Mouse (Mus musculus) MEL (cell line): Measurements from ENCODE around the gene Cope. TPM values are rescaled to one million over a fixed set of nuclear protein-coding genes. Genes with fewer than 3 reads are reported as not detected.

ENCODE experiments used
- DNase-seq: peaks from one replicate; pipeline ENCODE4 v3.0.0; 2011; ENCODE audit warnings: low read depth, low spot score
- H3K27ac ChIP-seq: 2 replicates; pipeline ENCODE4 v1.5.1; 2012; ENCODE audit warnings: low read depth, mild to moderate bottlenecking, control low read depth, low read length, moderate library complexity; ENCODE audit not compliant: control insufficient read depth
- H3K27me3 ChIP-seq, 2 experiments: fragments of 150-350 bp in 1 of 2; sonication (generic) in 1 of 2; 2 replicates each; pipeline ENCODE4 v1.6.1; 2012; ENCODE audit warnings: low read length in 2 of 2, mild to moderate bottlenecking in 2 of 2, improper control_type of control experiment in 1 of 2, moderate library complexity in 1 of 2; ENCODE audit not compliant: insufficient read depth in 2 of 2, control insufficient read depth in 1 of 2
- H3K36me3 ChIP-seq, 2 experiments: 2 replicates each; pipeline ENCODE4 v1.6.1; 2012 to 2014; ENCODE audit warnings: low read length in 2 of 2, improper control_type of control experiment in 1 of 2, inconsistent platforms in 1 of 2, mild to moderate bottlenecking in 1 of 2; ENCODE audit not compliant: insufficient read depth in 2 of 2, control insufficient read depth in 1 of 2
- H3K4me1 ChIP-seq, 2 experiments: fragments of 150-350 bp in 1 of 2; sonication (generic) in 1 of 2; 2 replicates each; pipeline ENCODE4 v1.6.1; 2012; ENCODE audit warnings: low read length in 2 of 2, improper control_type of control experiment in 1 of 2, mild to moderate bottlenecking in 1 of 2; ENCODE audit not compliant: insufficient read depth in 2 of 2, control insufficient read depth in 1 of 2
- H3K4me3 ChIP-seq, 2 experiments: fragments of 150-350 bp in 1 of 2; sonication (generic) in 1 of 2; 2 replicates each; pipeline ENCODE4 v1.5.1; 2012; ENCODE audit warnings: low read depth in 2 of 2, low read length in 2 of 2, mild to moderate bottlenecking in 2 of 2, moderate library complexity in 2 of 2, control low read depth in 1 of 2, improper control_type of control experiment in 1 of 2; ENCODE audit not compliant: control insufficient read depth in 1 of 2, insufficient read depth in 1 of 2
- H3K79me2 ChIP-seq: 2 replicates; pipeline ENCODE4 v1.6.1; 2012; ENCODE audit warnings: mild to moderate bottlenecking, low read length, moderate library complexity; ENCODE audit not compliant: control insufficient read depth, poor library complexity, insufficient read depth
- H3K9ac ChIP-seq: 2 replicates; pipeline ENCODE4 v1.6.1; 2012; ENCODE audit warnings: low read depth, mild to moderate bottlenecking, control low read depth, low read length, moderate library complexity; ENCODE audit not compliant: control insufficient read depth, poor library complexity, severe bottlenecking
- H3K9me3 ChIP-seq: fragments of 150-350 bp; sonication (generic); replicated peaks from 2 replicates; pipeline ENCODE4 v1.6.1; 2012; ENCODE audit warnings: mild to moderate bottlenecking, low read length, improper control_type of control experiment, moderate library complexity; ENCODE audit not compliant: insufficient read depth
- CHD1 ChIP-seq: IDR thresholded peaks from 2 replicates; pipeline ENCODE4 v1.6.1; 2012; ENCODE audit warnings: low read depth, mild to moderate bottlenecking, inconsistent platforms, low read length, improper control_type of control experiment
- CTCF ChIP-seq, 3 experiments: IDR thresholded peaks in 2 of 3; conservative IDR thresholded peaks in 1 of 3; 2 replicates each; pipeline ENCODE4 v1.5.1; 2011 to 2012; ENCODE audit warnings: low read length in 3 of 3, low read depth in 2 of 3, mild to moderate bottlenecking in 2 of 3, improper control_type of control experiment in 1 of 3, inconsistent platforms in 1 of 3, mixed read lengths in 1 of 3, moderate library complexity in 1 of 3; ENCODE audit not compliant: control insufficient read depth in 1 of 3, insufficient read depth in 1 of 3, poor library complexity in 1 of 3, severe bottlenecking in 1 of 3
- E2F4 ChIP-seq: IDR thresholded peaks from 2 replicates; pipeline ENCODE4 v1.6.1; 2011; ENCODE audit warnings: low read depth, low read length, improper control_type of control experiment, borderline replicate concordance
- EP300 ChIP-seq, 2 experiments: IDR thresholded peaks; 2 replicates each; pipeline ENCODE4 v1.6.1; 2011; ENCODE audit warnings: improper control_type of control experiment in 2 of 2, low read length in 2 of 2, low read depth in 1 of 2, mild to moderate bottlenecking in 1 of 2
- HCFC1 ChIP-seq: IDR thresholded peaks from 2 replicates; pipeline ENCODE4 v1.6.1; 2012; ENCODE audit warnings: low read depth, mild to moderate bottlenecking, inconsistent platforms, low read length, improper control_type of control experiment, moderate library complexity
- MAX ChIP-seq: IDR thresholded peaks from 2 replicates; pipeline ENCODE4 v1.6.1; 2011; ENCODE audit warnings: low read length, improper control_type of control experiment
- MYC ChIP-seq: IDR thresholded peaks from 2 replicates; pipeline ENCODE4 v1.6.1; 2011; ENCODE audit warnings: low read depth, mild to moderate bottlenecking, low read length, improper control_type of control experiment, moderate library complexity
- NRF1 ChIP-seq: IDR thresholded peaks from 2 replicates; pipeline ENCODE4 v1.6.1; 2014; ENCODE audit warnings: low read depth, mild to moderate bottlenecking, inconsistent platforms, low read length, improper control_type of control experiment, moderate library complexity; ENCODE audit not compliant: poor library complexity, insufficient read depth, severe bottlenecking
- POLR2AphosphoS5 ChIP-seq: IDR thresholded peaks from 2 replicates; pipeline ENCODE4 v1.6.1; 2012; ENCODE audit warnings: low read depth, borderline replicate concordance, mild to moderate bottlenecking, inconsistent platforms, low read length, moderate library complexity, mixed read lengths
- RAD21 ChIP-seq: IDR thresholded peaks from 2 replicates; pipeline ENCODE4 v1.6.1; 2011; ENCODE audit warnings: mild to moderate bottlenecking, low read depth, low read length, improper control_type of control experiment
- SIN3A ChIP-seq: IDR thresholded peaks from 2 replicates; pipeline ENCODE4 v1.6.1; 2012; ENCODE audit warnings: low read length, improper control_type of control experiment, inconsistent platforms
- SMC3 ChIP-seq: IDR thresholded peaks from 2 replicates; pipeline ENCODE4 v1.6.1; 2011; ENCODE audit warnings: low read depth, low read length, improper control_type of control experiment
- TCF12 ChIP-seq: IDR thresholded peaks from 2 replicates; pipeline ENCODE4 v1.6.1; 2014; ENCODE audit warnings: low read depth, mild to moderate bottlenecking, inconsistent platforms, low read length, improper control_type of control experiment, moderate library complexity
- ZC3H11A ChIP-seq: IDR thresholded peaks from 2 replicates; pipeline ENCODE4 v1.6.1; 2012; ENCODE audit warnings: low read depth, mild to moderate bottlenecking, inconsistent platforms, low read length, improper control_type of control experiment
- ZNF384 ChIP-seq: IDR thresholded peaks from 2 replicates; pipeline ENCODE4 v1.6.1; 2012; ENCODE audit warnings: low read depth, mild to moderate bottlenecking, inconsistent platforms, low read length, improper control_type of control experiment
- polyA plus RNA-seq, 2 experiments: library from polyadenylated mRNA; stranded (reverse) in 1 of 2; unstranded in 1 of 2; fragments of >175 nt in 1 of 2; fragments of >200 nt in 1 of 2; gene quantifications; 2 replicates each; pipeline versions ENCODE4 v1.2.1 to v1.2.4; 2012; ENCODE audit warnings: low replicate concordance in 2 of 2, low read depth in 1 of 2; ENCODE audit not compliant: insufficient read length in 2 of 2, insufficient read depth in 1 of 2, missing spikeins in 1 of 2
- total RNA-seq: library from RNA; depleted of rRNA; stranded (reverse); fragments of 300-350 nt; gene quantifications from 2 replicates; pipeline ENCODE4 v1.2.3, GENCODE M21; 2012

Cope gene
- total and polyA plus RNA-seq, 3 experiments: 132 to 232 TPM; not detected in 1

- peaks cover 0 to 2% of the 10 kb centered on the region in 2 experiments; a peak in 2 of 4 replicates for H3K36me3 ChIP-seq
- H3K9ac ChIP-seq: no peak overlapping the region
- H3K27ac ChIP-seq: no peak overlapping the region
- TF ChIP-seq E2F4 (no peak), TCF12 (no peak), HCFC1 (no peak), POLR2AphosphoS5 (no peak), MYC (no peak), ZNF384 (no peak), MAX (no peak), NRF1 (no peak), CHD1 (no peak)
- H3K27me3 ChIP-seq: no peaks in the 10 kb centered on the region
- no peak overlapping the region for H3K4me3 ChIP-seq
- DNase-seq: no peak
- H3K9me3 ChIP-seq: no peaks in the 10 kb centered on the region
- H3K4me1 ChIP-seq: peaks cover 0 to 10% of the 10 kb centered on the region in 2 experiments; a peak in 3 of 4 replicates
- H3K79me2 ChIP-seq: peaks cover 5% of the 10 kb centered on the region; the same call in 1 of the 2 replicates
These were observed 17.0 kb upstream of the Cope start for GRCm38 (mm10) chr8:70285304-70285703.

DNA sequence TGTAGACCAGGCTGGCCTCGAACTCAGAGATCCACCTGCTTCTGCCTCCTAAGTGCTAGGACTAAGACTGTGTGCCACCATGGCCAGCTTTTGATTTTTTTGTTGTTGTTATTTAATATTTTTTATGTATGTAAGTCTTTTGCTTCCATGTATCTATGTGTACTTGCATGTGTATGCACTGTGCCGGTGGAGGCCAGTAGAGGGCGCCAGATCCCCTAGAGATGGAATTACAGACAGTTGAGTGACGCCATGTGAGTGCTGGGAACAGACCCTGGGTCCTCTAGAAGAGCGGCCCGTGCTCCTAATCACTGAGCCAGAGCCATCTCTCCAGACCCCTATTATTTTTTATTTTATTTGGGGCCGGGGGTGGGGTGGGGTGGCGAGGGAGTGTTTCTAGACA, 15.6 kb upstream of the Cope start:
- Histone ChIP-seq H3K4me3 (no peak overlapping the region), H3K4me1 (peaks cover 0 to 7% of the 10 kb centered on the region in 2 experiments; a peak in 2 of 4 replicates), H3K36me3 (peaks cover 0 to 2% of the 10 kb centered on the region in 2 experiments; a peak in 2 of 4 replicates), H3K9me3 (no peaks in the 10 kb centered on the region), H3K9ac (no peak overlapping the region), H3K27me3 (no peaks in the 10 kb centered on the region), H3K79me2 (peaks cover 5% of the 10 kb centered on the region; the same call in 1 of the 2 replicates), H3K27ac (no peak overlapping the region)
- TF ChIP-seq ZC3H11A (no peak), E2F4 (no peak), RAD21 (peak; percentile 31), HCFC1 (no peak), MAX (no peak), ZNF384 (no peak), SIN3A (no peak), CTCF (IDR thresholded peaks at IDR 0.05 in 2 of 3, conservative IDR thresholded peaks at IDR 0.05 in 1 of 3; ENCODE audit: control insufficient read depth in 1 of 3, insufficient read depth in 1 of 3, low read depth in 2 of 3, low read length in 3 of 3, poor library complexity in 1 of 3, severe bottlenecking in 1 of 3) (peak; percentile 54 to 72 (median 58)), SMC3 (peak; percentile 24), EP300 (IDR thresholded peaks at IDR 0.05; ENCODE audit: low read depth in 1 of 2, low read length in 2 of 2) (no peak)
- DNase-seq: peak; percentile 66
